Mouse (Mus musculus) adrenal gland, postnatal 4 days (tissue): ENCODE measurements around the gene Crhr1. TPM values are rescaled to one million over a fixed set of nuclear protein-coding genes. Genes with fewer than 3 reads are reported as not detected.
A peak's percentile ranks its signal among the peaks of the same experiment; 100 is the strongest.

ENCODE experiments used
- DNase-seq, 2 experiments: peaks; one replicate each; pipeline ENCODE4 v3.0.0; 2021 to 2022; ENCODE audit warnings: low spot score in 2 of 2, mixed read lengths in 2 of 2
- total RNA-seq, 2 experiments: library from RNA; stranded (reverse); gene quantifications; 2 replicates each; pipeline ENCODE4 v1.2.3; 2021

Gene Crhr1
- total RNA-seq, 2 experiments from 2014 or later = 0.34 TPM; not detected in 1

DNA sequence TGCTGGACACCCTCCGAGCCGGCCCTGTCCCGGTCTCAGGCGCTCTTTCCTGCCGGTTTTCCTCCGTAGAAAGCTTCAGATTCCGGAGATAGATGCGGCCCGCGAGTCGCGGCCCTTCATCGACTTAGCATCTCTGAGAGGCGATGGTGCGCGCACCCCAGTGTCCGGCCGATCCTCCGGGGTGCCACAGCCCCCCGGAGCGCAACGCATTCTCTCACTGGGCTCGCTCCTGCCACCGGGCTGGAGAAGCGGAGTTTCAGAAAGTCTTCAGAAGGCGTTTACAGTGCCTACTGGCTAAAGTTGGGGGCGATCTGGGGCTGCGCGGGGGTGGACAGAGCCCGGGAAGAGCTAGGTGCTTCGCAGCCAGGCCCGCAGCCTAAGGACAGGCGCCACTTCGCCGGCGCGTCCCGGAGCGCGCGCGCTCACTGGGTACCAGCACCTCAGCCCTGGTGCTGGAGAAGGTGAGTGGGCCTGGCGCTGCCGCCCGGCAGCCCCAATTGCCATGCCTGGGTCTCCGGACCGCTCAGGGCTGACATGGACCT is 858 bp downstream of the Crhr1 start:
- DNase-seq = no peak

DNA sequence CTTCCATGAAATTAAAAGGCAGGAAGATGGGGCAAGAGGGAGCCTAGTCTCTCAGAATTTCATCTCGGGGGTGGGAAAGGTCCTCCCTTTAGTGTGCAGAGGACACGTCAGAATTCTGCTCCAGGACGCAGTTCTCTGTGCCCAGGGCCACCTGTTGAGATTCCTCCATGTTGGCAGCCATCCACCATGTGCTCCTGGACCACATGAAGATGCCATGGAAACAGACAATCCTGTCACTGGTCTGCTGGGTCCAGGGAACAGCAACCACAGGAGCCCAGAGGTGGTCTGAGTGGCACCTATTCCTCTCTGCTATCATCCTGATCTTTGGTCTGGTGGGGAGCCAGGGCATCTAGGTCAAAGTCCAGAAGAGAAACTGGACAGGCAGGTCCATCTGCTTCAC is 6.3 kb downstream of the Crhr1 start:
- no peak for DNase-seq

DNA sequence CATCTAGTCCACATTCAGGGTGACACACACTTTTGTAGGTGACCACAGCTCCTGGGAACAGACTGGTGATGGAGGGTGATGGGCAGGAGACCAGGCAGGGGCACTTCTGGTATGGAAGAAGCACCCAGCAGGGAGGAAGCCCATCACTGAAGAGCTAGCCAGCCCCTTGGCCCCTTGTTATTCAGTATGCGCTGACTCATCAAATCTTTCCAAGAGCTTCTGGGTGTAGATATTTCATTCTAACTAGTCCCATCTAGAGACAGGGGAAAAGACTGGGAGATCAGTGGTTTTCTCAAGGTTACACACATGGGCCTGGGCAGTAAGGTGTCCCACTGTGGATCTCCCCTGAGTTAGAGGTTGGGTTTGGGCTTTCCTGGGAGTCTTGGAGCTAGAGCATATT is 12.3 kb downstream of the Crhr1 start:
- no peak for DNase-seq

DNA sequence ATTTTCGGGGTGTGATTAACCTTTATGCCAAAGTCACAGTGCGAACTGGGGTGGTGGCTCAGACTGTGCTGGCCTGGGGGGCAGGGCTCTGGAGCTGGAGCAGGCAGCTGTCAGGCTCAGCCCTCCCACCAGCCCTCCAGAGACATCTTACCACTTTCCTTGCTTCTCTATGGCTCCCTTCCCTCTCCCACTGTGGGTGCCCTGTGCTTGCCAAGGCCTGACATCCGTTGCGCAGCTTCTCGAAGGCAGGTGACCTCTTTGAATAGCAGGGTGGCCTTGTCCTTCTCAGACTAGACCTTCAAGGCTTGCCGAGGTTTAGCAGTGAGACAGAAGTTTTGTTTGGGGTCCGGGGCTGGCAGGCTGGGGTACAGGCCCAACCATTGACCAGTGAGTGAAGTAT is 16.1 kb downstream of the Crhr1 start:
- no peak for DNase-seq

DNA sequence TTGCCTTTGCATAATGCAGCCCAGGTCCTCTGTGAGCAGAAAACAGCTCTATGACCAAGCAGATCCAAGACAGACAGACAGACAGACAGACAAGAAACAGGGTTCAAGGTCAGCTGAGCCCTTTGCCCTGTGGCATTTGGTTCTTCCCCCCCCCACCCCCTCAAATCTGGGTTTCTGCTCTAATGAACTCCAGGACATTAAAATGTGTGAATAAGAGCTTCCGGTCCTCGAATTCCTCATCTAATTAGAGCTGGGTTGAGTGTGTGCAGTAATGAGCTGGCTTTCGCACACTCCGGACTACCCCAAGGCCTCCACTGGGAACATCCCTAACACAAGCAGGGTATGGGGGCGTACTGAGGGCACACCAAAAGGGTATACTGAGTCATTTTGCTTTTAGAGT is 18.3 kb downstream of the Crhr1 start:
- DNase-seq = no peak

DNA sequence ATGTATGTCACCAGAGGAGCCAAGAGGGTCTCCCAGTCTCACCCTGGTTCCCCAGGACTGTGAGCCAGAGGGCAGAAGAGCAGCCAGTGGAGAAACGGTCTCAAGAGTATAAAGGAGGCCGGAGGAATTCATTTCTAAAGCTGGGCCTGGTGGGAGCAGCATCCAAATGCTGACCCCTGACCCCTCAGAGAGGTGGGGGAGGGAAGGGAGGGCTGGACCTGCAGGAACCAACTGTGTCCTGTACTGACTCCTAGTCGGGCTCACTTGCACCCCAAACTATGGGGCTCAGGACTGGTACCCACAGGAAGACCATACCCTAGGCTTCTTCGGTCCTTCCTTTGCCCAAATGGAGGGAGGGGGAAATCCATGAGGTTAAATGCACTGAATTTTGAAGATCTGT is 21.7 kb downstream of the Crhr1 start:
- DNase-seq = no peak

DNA sequence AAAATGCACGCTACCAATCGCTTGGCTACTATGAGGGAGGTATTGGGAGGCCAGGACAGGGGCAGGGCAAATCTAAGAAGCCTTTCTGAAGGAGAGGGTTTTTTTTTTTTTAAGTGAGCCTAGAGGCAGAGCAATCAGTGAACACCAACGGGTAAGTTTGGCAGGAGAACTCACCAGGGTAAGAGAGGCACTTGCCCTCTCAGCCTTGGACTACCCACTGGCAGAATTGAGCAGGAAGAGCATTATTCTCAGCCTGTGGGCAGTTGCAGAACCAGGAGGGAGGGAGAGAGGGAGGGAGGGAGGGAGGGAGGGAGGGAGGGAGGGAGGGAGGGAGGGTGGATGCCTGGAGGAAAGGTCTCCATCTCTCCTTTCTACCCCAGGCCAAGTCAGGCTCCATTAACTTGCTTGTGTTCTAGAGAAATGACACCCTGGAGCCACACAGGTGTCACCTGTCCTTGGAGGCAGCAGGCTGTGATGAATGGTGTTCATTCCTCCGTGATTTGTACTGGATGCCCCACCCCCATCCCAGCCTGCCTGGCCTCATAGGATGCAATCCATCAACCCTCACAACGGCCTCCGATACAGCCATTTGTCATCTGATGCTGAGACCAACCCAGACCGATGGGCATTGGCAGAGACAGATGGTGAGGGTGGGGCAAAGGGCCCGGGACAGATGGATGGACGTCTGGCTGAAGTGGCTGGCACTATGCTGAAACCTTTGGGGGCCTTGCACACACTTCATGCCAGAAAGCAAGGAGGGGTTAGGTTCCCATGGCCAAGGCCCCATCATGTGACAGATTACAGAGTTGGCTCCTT is 22.4 kb downstream of the Crhr1 start:
- no peak for DNase-seq

DNA sequence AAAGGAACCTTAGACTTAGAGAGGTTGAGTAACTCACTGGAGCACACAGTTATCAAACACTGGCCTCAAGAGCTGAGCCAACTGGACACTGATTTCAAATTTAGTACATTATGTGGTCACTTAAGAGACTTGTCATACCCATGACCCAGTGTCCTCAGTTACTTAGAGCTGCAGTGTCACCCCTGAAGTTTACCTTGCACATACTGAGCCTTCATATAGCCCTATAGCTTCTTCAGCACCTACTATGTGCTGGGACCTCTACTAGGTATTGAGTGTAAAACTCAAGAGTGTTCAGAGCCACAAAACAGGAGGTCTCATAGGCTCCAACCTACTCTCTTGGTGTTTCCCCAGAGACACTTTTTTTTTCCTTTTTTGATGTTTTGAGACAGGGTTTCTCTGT is 23.2 kb downstream of the Crhr1 start:
- no peak for DNase-seq

DNA sequence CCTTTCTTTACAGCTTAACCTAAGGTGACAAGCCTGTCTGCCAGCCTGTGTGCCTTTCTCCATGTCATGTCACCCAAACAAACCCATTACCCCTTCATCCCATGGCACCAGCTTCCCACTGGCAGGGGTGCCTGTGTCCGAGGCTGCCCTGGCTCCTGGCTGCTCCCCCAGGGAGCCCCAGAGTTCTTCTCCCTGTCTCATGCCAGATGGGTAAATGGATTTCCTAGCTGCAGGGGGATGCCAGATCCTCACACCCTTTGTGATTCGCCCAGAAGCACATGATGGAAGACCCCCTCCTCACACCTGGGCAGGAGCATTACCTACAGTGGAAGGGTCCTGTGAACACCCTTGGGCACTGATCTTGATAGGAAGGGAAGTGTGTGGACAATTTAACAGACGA is 23.7 kb downstream of the Crhr1 start:
- DNase-seq = no peak

DNA sequence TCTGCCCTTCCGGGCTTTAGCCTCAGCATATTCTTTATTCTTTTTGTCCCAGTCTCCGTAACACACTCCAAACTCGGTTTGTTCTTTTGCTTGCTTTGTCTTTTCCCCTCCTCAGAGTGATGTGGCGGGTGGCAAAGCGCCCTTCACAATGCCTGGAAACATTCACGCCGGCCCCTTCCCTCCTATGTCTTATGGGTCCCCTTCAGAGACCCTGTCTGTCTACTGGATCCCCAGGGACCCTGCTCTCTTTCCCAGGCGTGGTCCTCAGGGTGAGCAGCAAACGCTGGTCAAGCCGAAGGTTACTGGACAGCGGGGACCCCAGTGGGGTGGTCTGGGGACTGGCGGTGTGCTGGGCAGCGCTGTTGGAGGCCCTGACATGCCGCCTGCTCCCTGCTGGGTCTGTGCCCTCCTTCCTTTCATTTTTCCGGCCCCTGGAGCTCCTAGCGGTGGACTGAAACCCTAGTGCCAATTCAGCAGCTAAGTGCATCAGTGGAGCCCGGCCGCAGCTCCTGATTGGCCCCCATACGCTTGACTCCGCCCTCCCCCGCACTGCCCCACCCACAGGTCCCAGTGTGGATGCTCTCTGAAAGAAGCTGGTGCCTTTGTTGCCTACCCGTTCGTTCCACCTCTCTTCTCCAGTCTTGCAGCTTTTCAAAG is 25.1 kb downstream of the Crhr1 start:
- DNase-seq = peak; percentile 28 to 40

DNA sequence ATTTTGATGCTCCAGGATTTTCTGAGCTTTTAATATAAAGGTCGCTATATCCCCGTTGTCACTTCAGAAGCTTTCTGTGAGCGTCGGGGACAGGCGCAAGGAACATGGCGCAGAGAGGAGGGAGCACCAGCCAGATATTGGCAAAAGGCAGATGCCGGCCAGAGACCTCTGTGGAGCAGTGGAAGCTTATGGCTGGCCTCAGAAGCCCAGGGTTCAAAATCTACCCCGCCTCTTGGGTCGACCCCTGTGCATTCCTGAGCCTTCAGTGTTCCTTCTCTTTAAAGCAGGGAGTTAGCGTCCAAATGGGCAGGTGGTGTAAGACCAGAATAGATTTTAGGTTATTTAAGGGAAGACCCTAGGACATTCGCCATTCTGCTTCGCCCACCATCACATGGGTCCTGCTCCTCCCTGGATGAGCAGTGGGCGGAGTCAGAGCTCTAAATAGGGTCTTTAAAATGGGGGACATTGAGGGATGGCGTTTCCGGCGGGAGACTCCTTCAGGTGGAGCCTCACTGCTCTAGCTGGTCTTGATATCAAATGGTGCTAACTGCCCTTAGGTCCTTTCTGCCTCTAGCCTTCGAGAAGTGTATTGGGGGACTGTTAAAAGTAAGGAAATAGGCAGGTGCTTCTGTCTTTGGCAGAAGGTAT is 25.7 kb downstream of the Crhr1 start:
- no peak for DNase-seq

DNA sequence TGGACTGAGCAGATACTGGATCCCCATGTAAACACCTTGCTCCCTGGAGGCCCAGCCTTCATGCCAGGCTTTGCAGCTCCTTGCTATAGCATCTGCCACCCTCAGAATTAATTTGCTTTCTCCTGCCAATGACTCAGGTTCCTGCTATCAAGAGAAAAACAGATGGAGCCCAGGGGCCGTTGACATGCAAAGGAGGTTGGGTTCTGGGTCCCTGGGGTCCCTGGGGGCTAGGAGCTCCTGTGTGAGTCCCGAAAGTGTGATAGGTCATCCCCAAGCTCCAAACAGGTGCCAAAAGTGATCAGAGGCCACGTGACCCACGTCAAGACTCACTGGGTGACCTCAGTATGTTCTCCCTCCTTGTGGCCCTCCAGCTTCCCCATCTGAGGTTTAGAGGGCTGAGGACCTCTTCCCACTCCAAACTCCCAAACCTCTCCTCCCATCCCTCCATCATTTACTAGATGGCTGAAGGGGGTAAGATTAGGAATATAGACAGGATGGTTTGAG is 27.2 kb downstream of the Crhr1 start:
- no peak for DNase-seq

DNA sequence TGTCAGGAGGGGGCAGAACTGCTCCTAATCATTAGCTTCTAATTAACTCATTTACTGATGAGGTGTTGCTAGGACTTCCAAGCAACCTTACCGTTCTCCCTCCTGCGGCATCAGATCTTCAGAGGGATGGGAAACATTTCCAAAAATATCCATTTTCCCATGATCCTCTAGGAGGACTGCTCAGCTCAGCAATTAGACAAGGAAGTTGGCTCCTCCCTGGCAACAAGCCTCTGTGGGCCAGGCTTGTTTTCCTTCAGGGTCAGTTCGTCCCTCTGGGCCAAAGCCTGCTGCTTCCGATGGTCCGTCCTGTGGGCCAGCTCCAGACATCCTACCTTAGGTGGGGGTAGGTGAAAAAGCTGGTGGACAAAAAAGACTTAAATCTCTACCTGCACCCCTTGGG is 28.5 kb downstream of the Crhr1 start:
- no peak for DNase-seq

DNA sequence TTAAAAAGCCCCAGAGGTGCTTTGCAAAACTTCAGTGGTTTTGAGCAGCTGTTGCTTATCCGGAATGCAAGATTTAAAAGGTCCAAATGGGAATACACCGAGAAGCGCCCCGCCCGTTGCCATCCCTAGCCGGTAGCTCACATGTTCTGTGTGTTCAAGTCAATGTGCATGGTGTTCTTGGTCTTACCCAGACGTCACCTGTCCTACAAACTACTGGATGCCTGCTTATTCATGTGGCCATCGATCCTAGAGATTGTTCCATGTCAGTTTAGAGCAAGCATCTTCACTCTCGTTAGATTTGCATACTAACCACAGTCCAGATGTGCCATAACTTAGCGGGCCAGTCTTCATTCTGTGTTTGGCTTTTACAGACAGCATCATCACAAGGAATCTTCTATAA is 31.6 kb downstream of the Crhr1 start:
- no peak for DNase-seq

DNA sequence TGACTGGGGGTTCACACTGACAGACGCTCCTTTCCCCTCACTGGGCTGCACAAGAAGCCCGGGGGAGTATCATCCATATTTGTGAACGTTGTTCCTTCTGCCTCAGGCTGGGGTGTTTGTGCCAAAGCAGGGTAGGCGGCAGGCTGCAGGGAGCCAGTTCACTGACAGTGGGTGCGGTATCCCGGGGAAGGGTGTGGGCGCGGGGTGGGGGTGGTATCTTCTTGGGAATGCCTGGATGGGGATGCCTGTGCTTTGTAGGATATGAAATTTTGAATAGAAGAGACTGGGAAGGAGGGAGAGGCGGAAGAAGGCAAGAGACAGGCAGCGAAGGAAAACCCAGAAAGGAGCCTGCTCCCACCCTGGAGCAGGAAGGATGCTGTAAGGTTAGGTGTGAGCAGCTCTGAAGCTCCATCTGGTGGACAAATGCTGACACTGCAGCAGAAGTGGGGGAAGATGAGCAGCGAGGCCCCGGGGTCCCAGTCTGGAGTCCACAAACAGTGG is 38.7 kb downstream of the Crhr1 start:
- DNase-seq = peak; percentile 16

DNA sequence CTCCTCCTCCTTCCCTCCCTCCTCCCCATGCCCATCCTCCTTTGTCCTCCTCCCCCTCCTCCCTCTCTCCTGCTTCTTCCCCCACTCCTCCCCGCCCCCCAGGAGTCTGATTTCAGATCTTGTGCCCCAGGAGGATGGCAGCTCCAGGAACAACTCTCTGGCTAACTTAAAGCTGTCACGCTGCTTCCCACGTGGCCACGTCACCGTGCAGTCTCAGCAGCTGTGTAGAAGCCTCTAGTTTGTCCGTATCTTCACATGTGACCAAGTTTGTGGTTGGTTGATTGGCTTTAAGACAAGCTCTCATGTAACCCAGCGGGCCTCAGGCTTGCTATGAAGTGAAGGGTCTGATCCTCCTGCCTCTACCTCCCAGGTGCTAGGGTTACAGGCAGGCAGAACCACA is 46.2 kb downstream of the Crhr1 start:
- DNase-seq = no peak

DNA sequence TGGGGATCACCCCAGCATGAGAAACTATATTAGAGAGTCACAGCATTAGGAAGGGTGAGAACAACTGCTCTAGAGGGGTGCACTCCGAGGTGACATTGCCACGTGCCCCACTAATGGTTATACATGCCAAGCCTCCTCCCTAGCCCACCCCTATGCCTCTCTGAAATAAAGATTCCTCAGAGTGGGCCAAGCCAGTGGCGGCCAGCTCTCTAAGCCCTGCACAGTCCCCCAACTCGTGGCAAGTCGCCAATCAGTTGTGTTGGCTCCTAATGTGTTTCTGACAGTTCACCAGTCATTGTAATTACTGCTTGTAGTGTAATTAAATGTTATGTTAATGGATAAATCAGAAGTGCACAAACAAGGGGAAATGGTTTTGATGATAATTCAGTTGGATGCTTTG is 47.1 kb downstream of the Crhr1 start:
- DNase-seq = no peak

DNA sequence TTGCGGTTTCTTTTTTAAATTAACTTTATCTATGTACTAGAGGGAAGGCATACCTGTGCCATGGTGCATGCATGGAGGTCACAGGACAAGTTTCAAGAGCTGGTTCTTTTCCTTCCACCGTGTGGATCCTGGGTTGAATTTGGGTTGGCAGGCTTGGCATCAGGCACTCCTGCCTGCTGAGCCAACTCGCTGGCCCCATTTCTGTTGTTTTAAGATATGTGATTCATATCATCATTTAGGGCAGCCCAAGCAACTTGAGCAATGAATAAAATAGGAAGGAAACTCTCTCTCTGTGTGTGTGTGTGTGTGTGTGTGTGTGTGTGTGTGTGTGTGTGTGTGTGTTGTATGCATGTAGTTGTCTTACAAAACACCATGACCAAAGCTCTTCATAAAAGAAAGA is 49.5 kb downstream of the Crhr1 start:
- DNase-seq = no peak

DNA sequence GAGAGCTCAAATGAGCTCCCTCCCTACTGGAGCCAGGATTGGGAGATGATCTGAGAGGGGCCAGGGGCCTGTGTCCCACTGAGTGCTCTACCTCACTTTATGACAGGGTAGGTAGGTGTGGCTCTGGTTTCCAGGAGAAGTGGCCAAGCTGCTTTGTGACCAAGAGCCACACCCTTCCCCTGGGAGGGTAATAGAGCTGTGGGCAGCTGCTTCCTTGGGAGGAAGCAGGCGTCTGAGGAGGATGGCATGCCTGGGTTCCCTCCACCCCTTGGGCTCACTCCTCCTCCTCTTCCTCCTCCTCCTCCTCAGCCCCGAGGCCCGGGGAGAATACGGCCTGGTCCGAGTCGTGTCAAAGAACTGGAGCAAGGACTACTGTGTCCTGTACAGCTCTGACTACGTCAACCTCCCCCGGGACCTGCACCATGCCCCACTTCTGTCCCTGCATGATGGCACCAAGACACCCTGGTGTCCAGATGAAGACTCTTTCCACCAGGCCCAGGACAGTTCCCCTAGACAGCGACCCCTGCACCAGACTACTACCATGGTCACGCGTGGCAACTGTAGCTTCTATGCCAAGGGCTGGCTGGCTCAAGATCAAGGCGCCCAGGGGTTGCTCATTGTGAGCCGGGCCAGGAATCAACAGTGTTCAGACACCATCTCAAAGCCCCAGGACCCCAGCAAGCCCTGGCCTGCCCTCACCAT is 53.6 kb downstream of the Crhr1 start, which contains the start of gene Sppl2c:
Gene Sppl2c (plus strand): TSS at position 193 of the 702 bp plus-strand sequence.
- no peak for DNase-seq

DNA sequence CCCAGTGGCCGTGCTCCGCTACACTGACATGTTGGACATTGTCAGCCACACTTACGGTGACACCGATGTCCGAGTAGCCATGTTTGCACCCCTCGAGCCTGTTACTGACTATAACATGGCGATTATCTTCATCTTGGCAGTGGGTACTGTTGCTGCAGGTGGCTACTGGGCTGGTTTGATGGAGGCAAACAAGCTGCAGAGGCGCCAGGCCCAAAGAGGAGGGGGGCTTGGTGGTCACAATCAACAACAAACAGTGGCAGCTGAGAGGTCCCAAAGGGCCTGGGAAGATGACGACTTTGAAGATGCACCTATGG is 54.1 kb downstream of the Crhr1 start:
- DNase-seq = no peak

DNA sequence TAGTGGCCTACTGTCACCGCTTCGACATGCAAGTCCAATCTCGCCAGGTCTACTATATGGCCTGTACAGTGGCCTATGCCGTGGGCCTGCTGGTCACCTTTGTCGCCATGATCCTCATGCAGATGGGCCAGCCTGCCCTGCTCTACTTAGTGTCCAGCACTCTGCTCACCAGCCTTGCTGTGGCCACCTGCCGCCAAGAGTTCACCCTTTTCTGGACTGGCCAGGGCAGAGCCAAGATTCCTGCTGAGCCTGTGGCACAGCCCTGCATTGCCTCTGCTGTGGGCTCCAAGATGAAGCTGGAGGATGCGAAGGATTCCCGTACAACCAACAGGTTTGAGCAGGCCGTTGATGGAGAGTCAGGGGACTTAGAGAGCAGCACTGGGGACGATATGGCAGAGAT is 55.1 kb downstream of the Crhr1 start:
- DNase-seq = no peak
